Mouse (Mus musculus): ENCODE results near the gene Pcp4l1.
"Not testable (repeated sequence)": the region's sequence is repeated elsewhere in the genome, so short reads cannot be mapped to it uniquely, and the experiment has no call there.

The Pcp4l1 gene

DNA sequence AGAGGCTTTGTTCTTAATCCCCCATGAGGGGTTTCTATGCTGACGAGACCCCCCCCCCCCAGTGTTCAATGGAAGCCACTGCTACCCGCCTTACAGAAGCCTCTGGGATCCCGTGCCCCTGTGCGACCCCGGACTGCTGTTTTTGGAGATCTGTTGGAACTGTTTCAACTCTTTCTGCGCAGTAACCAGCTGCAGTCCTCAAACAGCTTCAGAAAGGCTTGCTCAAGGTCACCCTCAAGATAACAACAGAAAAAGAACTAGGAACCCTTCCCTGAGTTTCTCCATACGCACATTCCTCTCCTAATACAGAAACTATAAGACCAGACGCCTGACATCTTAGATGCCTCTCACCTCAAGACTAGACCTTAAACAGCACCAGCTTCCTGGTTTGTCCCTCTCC lies 7.0 kb downstream of the Pcp4l1 start:
- in situ Hi-C loops (cut with MboI, MseI): no loop called here

DNA sequence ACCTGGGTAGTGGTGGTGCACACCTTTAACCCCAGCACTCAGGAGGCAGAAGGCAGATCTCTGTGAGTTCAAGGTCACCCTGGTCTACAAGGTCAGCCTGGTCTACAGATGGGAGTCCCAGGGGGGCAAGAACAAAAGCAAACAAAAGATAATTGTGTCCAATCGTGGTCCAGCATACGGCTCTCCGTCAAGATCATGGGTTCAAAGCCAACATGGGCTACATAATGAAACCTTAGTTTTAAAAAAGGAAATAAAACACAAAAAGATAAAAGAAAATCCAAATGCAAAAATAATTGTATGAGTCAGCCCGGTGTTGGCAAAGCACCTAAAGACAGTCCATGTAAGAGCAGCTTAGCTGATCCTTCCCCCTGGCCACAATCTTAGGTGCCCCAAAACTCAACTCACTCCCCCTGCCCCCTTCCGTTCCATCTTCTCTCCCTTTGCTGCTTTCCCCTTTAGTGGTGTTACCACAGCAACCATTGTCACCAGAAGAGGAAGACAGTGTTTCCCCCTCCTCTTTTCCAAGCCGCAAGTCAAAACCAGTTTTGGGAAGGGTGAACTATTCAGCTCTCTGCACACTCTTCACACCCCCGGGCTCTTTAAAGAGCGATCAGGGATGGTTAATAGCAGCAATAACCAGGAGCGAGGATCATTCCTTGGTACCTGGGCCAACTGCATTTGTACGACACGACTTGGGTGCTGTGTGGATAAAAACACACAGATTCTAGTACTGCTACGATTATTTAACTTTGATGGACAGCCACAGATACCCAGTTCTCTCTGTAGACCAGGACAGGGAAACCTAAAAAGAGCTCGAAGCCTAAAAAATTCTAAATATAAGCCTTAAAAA lies 8.0 kb downstream of the Pcp4l1 start:
- in situ Hi-C loops (cut with MboI, MseI): no loop called here

DNA sequence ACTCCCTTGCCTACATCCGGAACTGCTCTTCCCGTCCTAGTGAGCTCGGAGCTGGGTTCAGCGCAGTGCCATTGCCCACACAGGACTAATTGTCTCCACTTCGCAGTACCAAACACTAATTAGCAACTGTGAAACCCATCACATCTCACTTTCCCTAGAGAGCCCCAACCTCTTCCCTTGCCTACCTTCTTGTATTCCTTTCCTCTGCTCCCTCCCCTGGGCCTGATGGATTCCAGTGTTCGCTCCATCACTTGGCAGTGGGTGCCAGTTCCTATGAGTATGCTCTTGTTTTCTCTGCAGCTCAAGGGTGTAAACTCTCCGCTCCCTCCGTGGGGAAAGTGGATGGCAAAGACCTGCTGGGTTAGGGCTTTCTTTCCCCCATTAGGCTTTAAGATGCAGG lies 10.4 kb downstream of the Pcp4l1 start:
- in situ Hi-C loops (cut with MboI, MseI): no loop called here

DNA sequence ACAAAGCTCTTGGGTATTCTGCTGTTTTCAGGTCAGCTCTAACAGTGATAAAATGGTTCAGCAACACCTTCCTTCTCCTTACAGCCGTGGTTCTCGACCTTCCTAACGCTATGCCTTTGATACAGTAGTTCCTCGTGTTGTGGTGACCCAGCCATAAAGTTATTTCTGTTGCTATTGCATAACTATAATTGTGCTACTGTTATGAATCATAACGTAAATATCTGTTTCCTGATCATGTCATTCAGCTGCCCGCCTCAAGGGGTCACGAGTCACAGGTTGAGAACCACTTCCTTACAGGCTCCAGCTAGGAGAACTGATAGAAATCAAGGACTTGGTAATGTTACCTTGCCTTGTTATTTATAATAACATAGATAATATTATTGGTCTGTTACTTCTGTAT lies 11.8 kb downstream of the Pcp4l1 start:
- in situ Hi-C loops (cut with MboI, MseI): no loop called here

DNA sequence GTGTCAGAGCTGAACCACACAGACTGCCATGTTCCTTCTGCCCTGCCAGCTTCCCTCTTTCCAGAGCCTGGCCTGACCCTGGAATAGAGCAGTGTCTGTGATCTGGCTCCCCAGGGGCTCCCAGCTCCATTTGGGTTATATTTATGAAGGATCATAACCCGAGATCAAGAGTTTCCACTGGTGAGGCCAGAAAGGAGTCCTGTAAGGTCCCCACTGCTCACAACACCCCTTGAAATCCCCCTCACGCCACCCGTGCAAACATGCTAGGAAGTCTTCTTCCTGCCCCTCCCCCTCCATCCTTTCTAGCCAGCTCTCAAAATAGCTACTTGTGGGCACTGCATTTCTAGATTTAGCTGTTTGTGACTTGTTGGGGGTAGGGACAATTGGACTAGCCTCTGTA lies 12.4 kb downstream of the Pcp4l1 start:
- in situ Hi-C loops (cut with MboI, MseI): no loop called here

DNA sequence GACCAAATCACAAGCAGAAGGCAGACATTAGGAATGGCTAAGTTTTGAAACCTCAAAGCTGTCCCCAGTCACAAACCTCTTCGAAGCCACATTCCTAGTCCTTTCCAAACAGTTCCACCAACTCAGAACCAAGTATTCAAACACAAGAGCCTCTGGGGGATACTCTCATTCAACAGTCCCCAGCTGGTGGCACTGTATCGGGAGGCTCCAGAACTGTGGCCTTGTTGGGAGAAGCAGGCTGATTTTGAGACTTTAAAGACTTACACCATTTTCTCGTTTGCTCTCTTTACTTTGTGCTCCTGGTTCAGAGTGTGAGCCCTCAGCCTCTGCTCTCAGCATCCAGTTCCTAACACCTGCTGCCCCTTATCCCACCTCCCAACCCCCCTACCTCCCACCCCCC lies 13.0 kb downstream of the Pcp4l1 start:
- in situ Hi-C loops (cut with MboI, MseI): no loop called here

DNA sequence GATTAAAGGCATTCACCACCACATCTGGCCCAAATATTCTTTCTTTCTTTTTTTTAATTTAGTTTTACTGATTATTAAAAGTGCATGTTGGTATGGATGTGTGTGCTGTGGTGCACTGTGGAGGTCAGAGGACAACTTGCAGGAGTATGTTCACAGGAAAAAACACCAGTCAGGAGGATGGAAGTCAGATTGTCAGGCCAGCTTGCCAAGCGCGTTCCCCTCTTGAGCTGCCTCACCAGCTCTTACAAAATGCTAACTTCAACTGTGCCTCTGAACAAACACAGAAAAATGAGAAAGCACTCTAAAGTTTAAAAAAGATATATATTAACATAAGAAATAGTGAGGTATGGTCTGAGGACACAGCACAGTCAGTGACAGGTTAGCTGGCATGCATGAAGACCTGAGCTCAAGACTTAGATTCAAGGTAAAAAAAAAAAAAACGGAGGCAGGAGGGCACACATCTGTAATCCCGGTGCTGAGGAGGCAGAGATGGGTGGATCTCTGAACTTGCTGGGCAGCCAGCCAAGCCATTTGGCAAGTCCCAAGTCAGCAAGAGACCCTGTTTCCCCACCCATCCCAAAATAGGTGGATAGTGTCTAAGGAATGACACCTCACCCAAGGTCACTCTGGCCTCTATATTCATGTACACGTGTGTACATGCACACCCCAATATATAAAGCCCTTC lies 16.4 kb downstream of the Pcp4l1 start:
- in situ Hi-C loops (cut with MboI, MseI): no loop called here

DNA sequence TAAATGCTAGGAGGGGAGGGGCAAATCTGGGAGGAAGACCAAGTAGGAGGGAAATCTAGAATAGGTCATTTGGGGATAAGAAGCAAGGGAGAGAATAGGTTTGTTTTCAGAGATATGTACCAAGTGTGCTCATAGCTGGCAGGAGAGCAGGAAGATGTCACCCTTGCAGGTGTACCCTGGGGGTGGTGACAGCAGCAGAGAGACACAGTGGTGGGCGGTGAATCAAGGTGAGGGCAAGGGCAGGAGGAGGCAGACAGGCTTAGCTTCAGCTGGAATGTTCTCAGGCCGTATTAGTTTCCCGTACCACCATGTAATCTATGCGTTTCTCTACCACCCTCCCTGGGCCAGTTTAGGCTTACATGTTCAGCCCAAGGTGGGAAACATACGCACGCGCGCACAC lies 23.3 kb downstream of the Pcp4l1 start:
- in situ Hi-C loops (cut with MboI, MseI): no loop called here

DNA sequence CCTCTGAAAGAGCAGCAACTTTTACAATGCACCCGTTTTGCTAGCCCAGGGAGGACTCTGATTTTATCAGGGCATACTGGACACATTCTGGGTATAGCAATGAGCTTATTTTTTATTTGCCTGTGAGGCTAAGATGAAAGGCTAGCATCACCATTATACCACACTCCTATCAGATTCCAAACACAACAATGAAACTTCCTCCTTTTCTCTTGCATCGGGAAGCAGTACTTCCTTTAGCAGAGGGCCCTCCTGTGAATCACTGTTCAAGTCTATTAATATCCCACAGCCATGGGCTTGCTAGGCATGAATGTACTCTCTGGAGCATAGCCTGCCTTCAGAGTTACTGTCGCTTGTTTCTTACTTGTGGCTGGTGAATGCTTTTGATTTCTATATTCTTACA lies 24.9 kb downstream of the Pcp4l1 start:
- in situ Hi-C loops (cut with MboI, MseI): no loop called here

DNA sequence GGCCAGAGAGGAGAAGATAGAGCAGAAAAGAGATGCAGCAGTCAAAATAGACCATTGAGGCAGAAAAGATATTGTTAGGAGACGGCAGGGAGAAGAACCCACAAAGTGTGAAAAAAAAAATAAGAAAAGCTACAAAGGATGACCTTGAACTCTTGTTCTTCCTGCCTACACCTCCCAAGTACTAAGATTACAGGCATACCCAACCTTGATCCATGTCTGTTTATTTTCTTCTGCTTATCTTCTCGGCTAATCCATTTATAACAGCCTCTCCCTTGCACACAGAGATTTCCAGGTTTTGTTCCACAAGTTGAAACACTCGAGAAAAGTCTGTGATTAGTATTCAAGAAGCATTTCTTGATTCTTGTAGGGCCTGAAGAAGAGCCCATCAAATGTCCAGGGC lies 26.2 kb downstream of the Pcp4l1 start:
- in situ Hi-C loops (cut with MboI, MseI): no loop called here

DNA sequence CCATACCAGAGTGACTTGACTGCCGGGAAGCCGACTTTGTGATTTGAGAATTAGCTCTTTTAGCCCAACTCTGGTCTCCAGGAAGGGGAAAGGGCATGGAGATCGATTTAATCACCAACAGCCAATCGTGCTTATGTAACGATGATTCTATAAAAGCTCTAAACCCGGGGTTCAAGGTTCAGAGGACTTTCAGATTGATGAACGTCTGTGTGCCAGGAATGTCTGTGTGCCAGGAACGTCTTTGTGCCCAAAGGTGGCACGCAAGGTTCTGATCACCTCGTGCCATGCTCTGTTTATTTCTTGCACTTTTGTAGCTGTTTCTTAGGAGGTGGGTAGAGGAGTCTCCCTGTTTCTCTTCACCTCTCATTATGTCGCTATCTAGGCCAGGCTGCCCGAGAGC lies 27.2 kb downstream of the Pcp4l1 start:
- in situ Hi-C loops (cut with MboI, MseI): no loop called here

DNA sequence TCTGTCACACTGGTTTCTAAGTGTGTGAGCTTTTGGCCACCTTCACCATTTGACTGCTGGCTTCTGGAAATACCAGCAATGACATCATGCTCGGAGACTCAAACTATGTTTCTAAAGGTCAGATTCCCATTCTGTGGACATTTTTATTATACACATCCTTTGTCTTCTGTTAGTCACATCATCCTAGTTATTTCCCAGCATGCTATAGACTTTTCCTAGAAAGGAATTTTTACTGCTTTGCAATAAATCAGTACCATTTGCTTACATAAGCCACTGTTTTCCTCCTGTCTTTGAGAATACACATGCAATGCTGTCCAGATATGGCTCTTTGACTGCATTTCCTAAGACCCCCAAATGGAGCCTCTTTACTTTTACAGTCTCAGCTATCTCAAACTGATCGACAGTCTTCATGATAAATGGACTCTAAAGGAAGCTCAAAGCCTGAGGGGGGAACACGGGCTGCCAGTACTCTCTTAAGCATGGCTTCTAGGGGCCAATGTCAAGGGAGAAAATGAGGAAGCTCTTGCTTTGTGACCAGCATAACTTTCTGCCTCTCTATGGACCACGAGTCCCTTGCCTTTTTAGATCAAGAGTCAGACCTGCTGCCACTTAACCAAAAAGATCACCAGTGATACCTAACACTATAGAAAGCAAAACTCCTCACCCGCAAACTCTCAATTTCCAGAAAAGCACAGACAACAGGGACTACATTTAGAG lies 30.3 kb downstream of the Pcp4l1 start:
- in situ Hi-C loops (cut with MboI, MseI): no loop called here

DNA sequence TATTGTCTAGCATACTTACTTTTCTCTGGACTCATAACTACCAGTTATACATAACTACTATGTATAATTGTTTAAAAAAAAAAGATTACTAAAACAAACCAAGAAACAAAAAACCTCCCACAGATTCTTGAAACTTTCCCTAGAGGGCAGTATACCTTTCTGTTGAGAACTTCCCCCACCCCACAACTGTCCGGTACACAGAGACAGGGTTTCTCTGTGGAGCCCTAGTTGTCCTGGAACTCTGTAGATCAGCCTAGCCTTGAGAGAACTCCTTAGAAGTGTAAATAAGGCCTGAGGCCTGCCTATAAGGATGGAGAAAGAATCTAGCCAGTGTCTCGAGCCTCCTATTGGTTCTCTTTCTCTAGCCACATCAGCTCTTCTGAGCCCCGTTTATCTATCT lies 31.8 kb downstream of the Pcp4l1 start:
- in situ Hi-C loops (cut with MboI, MseI): no loop called here

DNA sequence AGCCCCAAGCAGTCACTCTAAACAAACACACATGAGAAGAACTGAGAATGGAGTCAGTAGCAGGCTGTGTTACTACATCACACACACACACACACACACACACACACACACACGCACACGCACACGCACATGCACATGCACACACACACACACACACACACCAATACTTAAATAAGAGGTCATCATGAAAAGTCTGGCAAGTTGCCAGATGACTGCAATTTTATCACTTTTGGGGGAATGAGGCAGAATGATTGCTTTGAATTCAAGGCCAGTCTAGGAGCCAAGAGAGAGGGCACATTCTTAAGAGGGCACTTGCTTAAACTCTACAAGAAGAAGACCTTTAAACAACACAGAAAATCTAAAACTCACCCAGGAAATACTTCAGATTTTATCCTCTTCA lies 33.5 kb downstream of the Pcp4l1 start:
- in situ Hi-C loops (cut with MboI, MseI): no loop called here

DNA sequence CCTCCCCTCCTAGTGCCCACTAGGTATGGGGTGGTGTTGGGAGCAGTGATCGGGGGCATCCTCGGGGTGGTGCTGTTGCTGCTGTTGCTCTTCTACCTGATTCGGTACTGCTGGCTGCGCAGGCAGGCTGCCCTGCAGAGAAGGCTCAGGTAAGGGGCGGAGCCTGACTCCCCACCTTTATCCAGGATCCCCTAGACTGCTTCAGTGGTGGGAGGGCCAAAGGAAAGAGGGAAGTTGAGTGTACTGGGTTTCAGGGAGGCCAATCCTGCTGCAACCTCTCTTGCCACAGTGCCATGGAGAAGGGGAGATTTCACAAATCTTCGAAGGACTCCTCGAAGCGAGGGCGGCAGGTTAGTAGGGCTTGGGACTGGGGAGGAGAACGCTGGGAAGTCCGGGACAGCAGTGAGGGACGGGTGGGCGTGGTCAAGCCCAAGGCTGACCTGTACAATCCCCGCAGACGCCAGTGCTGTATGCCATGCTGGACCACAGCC lies 36.5 kb downstream of the Pcp4l1 start:
- in situ Hi-C loops (cut with MboI, MseI): no loop called here

DNA sequence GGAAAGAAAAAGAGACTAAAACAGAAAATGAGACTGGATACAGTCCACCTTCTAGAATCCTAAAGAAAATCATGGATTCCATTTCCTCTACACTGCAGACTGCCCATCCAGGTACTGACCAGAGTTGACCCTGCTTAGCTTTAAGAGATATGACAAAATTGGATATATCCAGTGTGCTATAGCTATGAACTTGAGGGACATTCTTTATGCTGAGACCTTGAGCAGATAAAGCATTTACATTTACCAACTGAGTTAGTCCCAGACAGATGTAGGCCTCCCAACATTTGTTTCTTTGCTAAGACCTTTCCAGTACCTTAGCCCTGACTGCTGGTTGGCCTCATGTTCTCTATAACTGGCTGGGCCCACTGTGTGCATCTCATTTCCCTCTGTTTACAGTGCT lies 38.1 kb downstream of the Pcp4l1 start:
- in situ Hi-C loops (cut with MboI, MseI): no loop called here

DNA sequence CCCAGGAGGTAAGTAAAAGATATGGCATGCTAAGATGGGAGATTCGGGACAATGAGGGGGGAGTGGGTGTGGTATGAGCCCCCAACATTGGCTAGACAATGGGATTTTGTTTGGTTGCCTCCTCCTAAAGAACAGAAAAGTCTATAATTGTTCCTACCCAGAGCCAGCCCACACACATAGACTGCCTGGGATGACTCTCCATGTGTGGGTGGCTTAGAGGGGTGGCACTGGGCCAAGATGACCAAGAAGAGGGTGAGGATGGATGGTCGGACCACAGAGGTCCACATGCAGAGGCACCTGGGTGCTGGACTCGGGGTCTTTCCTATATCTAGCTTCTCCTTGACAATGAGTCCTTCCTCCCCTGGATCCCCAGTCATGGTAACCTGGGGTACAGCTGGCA lies 39.4 kb downstream of the Pcp4l1 start:
- in situ Hi-C loops (cut with MboI, MseI): no loop called here

DNA sequence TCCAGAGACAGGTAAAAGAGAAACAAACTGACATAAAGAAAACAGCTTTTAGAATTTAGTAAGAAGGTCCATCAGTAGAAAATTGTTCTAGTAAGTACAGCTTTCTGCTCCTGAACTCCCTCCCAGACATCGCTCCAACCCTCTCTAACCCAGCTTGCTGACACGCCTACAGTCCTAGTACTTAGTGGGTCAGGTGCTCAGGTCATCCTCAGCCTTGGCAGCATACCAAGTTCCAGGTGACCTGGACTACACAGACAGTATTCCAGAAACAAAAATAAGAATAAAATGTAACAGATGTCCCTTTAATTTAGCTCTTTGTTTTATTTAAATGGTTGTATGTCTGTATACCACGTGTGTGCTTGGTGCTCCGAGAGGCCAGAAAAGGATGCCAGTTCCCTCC lies 44.1 kb downstream of the Pcp4l1 start:
- in situ Hi-C loops (cut with MboI, MseI): no loop called here

DNA sequence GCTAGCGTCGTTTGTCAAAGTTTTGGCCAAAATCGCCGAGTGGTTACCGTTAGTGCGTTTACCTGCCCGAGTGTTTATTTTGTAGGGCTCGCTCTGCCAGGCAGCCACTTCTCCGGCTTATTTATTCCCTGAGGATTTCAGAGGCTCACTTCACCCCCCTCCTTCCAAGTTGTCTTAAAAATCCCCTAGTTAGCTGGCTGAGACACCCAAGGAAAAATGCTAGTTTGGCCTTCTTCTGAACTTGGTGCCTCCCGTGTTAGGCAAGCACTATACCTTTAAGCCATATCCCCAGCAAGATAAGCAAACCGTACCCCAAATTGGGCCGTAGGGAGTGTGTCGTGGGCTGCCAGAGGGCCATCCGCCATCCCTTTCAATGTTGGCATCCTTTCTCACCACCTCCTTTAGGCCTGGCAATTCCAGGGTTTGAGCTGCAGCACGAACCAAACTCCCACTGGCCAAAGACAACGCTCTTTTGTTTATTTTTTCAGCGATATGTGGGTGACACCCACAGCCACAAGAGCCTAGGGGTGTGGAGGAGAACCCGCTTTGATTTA lies 45.2 kb downstream of the Pcp4l1 start:
- in situ Hi-C loops (cut with MboI, MseI): no loop called here

DNA sequence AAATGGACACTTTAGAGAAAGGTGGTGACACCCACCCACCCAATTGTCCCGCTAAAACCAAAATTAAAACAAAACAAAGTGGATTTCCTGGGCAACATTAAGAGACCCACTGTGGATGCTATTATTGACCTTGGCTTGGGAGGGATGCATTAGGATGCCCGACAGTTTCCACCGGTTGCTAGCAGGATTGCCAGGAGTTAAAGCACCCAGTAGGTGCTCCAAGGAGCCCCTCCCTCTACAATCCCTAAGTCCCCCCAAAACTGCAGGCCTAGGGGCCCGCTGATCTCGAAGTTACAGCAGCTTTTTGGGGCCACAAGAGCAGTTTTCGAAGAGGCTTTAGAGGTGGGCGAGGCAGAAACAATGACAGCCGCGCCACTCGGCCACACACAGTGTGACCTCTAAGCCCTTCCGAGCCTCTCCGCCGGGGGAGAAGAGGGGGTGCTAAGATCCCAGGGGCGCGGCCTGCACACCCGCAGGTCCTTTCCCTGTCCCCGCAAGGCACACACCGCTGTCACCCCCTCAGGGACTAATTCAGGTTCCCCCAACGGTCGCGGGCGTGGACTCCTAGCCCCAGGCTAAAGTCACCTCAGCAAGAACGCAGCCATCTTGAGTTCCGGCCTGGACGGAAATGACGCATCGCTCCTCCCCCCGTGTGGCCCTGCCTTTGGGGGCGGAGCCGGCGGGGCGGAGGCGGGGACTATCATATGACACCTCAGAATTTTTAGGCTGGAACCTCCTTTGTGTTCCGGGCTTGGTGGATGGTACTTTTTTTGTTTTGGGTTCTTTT lies 45.9 kb downstream of the Pcp4l1 start, which contains the start of the genes Sdhc and Mpz:
TSS of gene Sdhc (minus strand) at position 630 of the 787 bp plus-strand sequence.
TSS of gene Mpz (plus strand) at position 738 of the 787 bp plus-strand sequence.
- in situ Hi-C loops (cut with MboI, MseI): no loop called here

DNA sequence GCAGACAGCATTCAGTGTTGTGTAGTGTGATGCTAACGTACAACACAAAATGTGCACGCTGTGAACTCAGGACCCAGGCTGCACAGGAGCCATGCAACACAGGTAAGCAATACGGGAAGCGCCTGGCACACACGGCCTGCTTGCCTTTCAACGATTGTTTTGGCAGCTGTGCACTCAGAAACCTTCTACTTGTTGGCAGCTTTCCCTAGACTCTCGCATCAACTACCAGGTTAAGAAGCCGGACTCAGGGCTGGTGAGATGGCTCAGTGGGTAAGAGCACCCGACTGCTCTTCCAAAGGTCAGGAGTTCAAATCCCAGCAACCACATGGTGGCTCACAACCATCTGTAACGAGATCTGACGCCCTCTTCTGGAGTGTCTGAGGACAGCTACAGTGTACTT lies 53.1 kb downstream of the Pcp4l1 start:
- in situ Hi-C loops (cut with MboI, MseI): not testable (repeated sequence)

All from T-helper 1 cell (primary cell).